Mouse (Mus musculus) erythroblast, adult 5-6 weeks (primary cell): ENCODE data around the gene Timm17a. TPM values are rescaled to one million over a fixed set of nuclear protein-coding genes. Genes with fewer than 3 reads are reported as not detected.

Source experiments
- ATAC-seq: replicated peaks from 2 replicates; pipeline ENCODE4 v1.8.0; 2016; ENCODE audit warnings: moderate number of reproducible peaks, mild to moderate bottlenecking, moderate TSS enrichment, inconsistent platforms; ENCODE audit not compliant: poor library complexity, low FRiP score, severe bottlenecking
- total RNA-seq, 2 experiments: library from RNA; stranded (forward) in 1 of 2; stranded (reverse) in 1 of 2; fragments of 150-400 nt in 1 of 2; fragments of 200-764, 138-1000 nt in 1 of 2; gene quantifications; 2 replicates each; pipeline versions ENCODE4 v1.2.3 to v1.2.4; 2015 to 2017; ENCODE audit warnings: low replicate concordance in 2 of 2

Gene Timm17a
- total RNA-seq, 2 experiments from 2014 or later: 3.3 to 15.8 TPM

DNA sequence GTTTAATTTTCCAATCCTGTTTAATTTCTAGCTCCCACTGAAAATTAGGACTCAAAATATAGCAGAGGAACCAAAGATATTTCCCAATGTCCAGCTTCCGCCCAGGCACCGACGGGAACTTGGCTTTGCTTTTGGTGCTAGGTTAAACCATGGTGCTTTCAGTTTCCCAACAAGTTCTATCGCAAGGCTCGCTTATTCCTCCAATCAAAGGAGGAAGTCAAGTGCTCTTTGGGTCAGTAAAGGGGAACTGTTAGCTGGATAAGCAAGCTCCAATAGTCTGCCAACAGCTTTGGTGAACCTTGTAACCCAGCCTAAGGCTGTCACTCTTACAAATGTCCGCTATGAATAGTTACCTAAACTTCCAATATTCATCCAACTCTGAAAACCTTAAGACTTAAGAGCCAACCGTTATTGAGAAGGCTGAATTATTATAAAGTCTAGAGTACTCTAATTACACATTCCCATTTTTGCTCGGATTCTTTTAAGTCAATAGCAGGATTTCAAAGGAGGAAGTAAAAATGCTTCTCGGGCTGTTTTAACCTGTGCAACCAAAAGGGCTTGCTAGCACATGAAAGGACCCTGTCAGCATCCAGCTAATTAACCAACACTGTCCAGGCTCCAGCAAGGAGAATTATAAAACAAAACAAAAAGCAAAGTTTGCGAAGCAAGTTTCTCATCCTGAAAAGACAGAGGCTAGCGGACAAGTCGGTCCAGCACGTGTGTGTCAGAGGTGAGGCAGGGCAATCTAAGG lies 30.9 kb downstream of the Timm17a start:
- 0 out of 2 replicates have a peak, but pooled peaks have one; percentile 53 for ATAC-seq

- ATAC-seq: no peak
Observed at GRCm38 (mm10) chr1:135281841-135282240, 31.7 kb downstream of the Timm17a start.

DNA sequence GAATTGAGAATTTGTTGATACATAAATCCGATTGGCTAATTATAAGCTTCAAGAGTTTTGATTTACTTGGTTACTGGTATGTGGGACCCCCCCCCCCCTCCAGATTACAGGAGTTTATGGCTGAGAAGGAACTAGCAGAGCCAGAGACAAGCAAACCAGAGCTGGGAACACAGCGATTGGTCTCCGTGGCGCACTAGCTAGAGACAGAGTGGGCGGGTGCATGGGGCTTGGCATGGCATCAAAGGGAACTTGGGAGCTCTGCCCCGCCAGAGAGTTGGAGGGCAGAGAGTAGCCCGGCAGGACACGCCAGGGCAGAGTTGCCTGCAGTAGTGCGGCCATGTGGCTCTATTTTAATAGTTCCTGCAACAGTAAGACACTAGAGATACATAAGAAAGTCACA lies 32.9 kb downstream of the Timm17a start:
- ATAC-seq: no peak

DNA sequence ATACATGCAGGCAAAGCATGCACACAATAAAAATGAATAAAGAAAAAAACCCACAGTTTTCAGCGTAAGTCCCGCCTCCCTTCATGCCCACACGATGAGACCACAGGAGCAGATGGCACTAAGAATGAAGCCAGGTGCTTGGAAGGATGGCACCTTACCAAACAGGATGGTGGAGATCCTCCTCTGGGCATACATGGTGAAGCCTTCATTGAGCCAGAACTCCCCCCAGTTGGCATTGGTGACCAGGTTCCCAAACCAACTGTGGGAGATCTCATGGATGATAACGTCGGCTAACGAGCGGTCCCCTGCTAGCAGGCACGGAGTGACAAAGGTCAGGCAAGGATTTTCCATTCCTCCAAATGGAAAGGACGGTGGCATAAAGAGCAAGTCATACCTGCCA lies 42.2 kb downstream of the Timm17a start:
- no peak for ATAC-seq

GRCm38 (mm10) chr1:135267663-135268446 lies 45.7 kb downstream of the Timm17a start:
- ATAC-seq: no peak

DNA sequence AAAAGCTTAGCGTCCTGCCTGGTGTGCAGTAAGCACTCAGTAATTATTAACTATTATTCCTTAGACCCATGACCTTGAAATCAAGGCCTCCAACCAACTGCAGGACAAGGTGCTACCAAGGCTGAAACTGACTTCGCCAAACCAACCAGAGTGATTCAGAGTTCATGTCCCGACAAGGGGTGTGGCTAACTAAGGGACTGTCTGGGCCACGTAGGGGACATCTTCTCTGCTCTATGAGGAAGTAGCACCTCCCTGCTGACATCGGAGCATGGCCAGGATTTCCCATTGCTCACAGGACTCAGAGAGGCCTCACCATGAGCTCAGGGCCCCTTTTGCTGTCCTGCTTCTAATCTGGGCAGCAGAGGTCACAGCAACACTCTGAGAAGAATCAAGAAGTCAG lies 47.7 kb downstream of the Timm17a start:
- no peak for ATAC-seq

DNA sequence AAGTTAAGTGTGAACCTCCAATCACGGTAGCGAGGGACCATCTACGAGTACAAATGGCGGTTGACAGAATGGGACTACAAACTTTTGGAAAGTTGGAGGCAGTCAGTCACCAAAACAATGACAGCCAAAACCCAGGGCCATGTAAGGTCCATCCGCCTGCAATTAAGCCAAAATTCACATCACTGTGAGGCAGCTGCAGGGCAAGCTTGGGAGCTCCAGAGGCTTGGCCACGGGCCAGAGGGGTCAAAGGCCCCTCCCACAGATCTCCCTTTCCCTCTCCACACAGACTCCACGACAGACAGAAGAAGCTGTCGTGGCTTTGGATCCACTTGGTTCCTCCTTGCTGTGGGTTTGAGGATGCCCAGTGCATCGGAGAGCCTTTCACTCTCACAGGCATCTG lies 50.3 kb downstream of the Timm17a start:
- no peak for ATAC-seq

GRCm38 (mm10) chr1:135262329-135262728 lies 51.2 kb downstream of the Timm17a start:
- ATAC-seq: no peak

DNA sequence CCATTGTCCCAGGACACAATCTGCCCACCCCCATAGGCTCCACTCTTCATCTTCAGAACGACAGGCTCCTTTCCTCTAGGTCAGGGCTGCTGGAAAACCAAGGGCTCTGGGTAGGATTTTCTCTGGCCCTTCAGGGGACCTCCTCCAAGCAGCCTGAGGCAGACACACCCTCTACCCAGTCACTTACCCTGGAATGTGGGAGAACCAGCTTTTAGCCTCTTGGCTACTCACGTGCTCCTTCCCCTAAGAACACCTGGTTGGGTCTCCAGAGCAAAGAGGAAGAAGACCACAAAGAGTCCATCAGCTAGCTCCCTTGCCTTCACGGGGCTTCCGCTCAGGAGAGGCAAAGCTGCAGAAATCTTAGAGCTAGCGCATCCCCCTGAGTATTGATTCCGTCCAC lies 52.6 kb downstream of the Timm17a start:
- ATAC-seq: no peak

GRCm38 (mm10) chr1:135259128-135259436 lies 54.5 kb downstream of the Timm17a start:
- peak; percentile 87 for ATAC-seq

GRCm38 (mm10) chr1:135258380-135259127 lies 55.0 kb downstream of the Timm17a start, which contains the start of gene Elf3:
TSS of gene Elf3 (minus strand) at chr1:135258568.
- no peak for ATAC-seq

GRCm38 (mm10) chr1:135256299-135256698 lies 57.3 kb downstream of the Timm17a start:
- no peak for ATAC-seq

GRCm38 (mm10) chr1:135252854-135253253 lies 60.7 kb downstream of the Timm17a start:
- no peak for ATAC-seq

GRCm38 (mm10) chr1:135251405-135251804 lies 62.2 kb downstream of the Timm17a start:
- ATAC-seq: no peak

GRCm38 (mm10) chr1:135250706-135251105 lies 62.9 kb downstream of the Timm17a start:
- ATAC-seq: peak; percentile 87

- ATAC-seq: no peak
Observed at GRCm38 (mm10) chr1:135248434-135248850, 65.1 kb downstream of the Timm17a start.

Other genes with a start within 250 kb of the Timm17a start
- gene Lgr6, start 208.5 kb downstream of the Timm17a start, total RNA-seq (2015; ENCODE audit: low replicate concordance): not detected in 2 replicates
- gene Lgr6, start 208.5 kb downstream of the Timm17a start, total RNA-seq (2017; ENCODE audit: low replicate concordance): not detected in 2 replicates
- gene Ptpn7, start 181.1 kb downstream of the Timm17a start, total RNA-seq (2015; ENCODE audit: low replicate concordance): 14.6 and 15.5 TPM in 2 replicates
- gene Ptpn7, start 181.1 kb downstream of the Timm17a start, total RNA-seq (2017; ENCODE audit: low replicate concordance): 22.7 and 23.9 TPM in 2 replicates
- 22.3 and 23.4 TPM in 2 replicates for gene Arl8a, start 167.0 kb downstream of the Timm17a start, total RNA-seq (2015; ENCODE audit: low replicate concordance)
- gene Arl8a, start 167.0 kb downstream of the Timm17a start, total RNA-seq (2017; ENCODE audit: low replicate concordance): 7.2 and 11.9 TPM in 2 replicates
- gene Gpr37l1, start 146.1 kb downstream of the Timm17a start, total RNA-seq (2015; ENCODE audit: low replicate concordance): 1.0 TPM in 1 of 2 replicates, not detected in the other
- not detected in 2 replicates for gene Gpr37l1, start 146.1 kb downstream of the Timm17a start, total RNA-seq (2017; ENCODE audit: low replicate concordance)
- not detected in 2 replicates for gene Elf3, start 55.2 kb downstream of the Timm17a start, total RNA-seq (2015; ENCODE audit: low replicate concordance)
- gene Elf3, start 55.2 kb downstream of the Timm17a start, total RNA-seq (2017; ENCODE audit: low replicate concordance): not detected in 2 replicates
- 19.4 and 26.9 TPM in 2 replicates for gene Rnpep, start 29.7 kb downstream of the Timm17a start, total RNA-seq (2015; ENCODE audit: low replicate concordance)
- gene Rnpep, start 29.7 kb downstream of the Timm17a start, total RNA-seq (2017; ENCODE audit: low replicate concordance): 15.3 and 18.6 TPM in 2 replicates
- not detected in 2 replicates for gene Lmod1, start 11.0 kb upstream of the Timm17a start, total RNA-seq (2015; ENCODE audit: low replicate concordance)
- not detected in 2 replicates for gene Lmod1, start 11.0 kb upstream of the Timm17a start, total RNA-seq (2017; ENCODE audit: low replicate concordance)
- gene Shisa4, start 61.5 kb upstream of the Timm17a start, total RNA-seq (2015; ENCODE audit: low replicate concordance): 0.63 TPM in 1 of 2 replicates, not detected in the other
- not detected in 2 replicates for gene Shisa4, start 61.5 kb upstream of the Timm17a start, total RNA-seq (2017; ENCODE audit: low replicate concordance)
- 7.7 and 11.0 TPM in 2 replicates for gene Ipo9, start 116.7 kb upstream of the Timm17a start, total RNA-seq (2015; ENCODE audit: low replicate concordance)
- gene Ipo9, start 116.7 kb upstream of the Timm17a start, total RNA-seq (2017; ENCODE audit: low replicate concordance): 13.4 and 17.2 TPM in 2 replicates